Mouse (Mus musculus) kidney, embryonic 14.5 days (tissue): ENCODE data around the gene Rprd1b. TPM values are rescaled to one million over a fixed set of nuclear protein-coding genes. Genes with fewer than 3 reads are reported as not detected.

Experiments
- ATAC-seq: fragments of 200-750 bp; cut with Nextera tagmentation; 2 replicates; pipeline ENCODE4 v1.8.0; 2017; ENCODE audit warnings: moderate number of reproducible peaks, mild to moderate bottlenecking, moderate TSS enrichment, moderate library complexity; ENCODE audit not compliant: low FRiP score, low TSS enrichment
- H3K27ac ChIP-seq: fragments of 300-500 bp; sonication (generic); 2 replicates; pipeline ENCODE4 v1.5.1; 2014; ENCODE audit warnings: low read depth, mild to moderate bottlenecking, low read length, moderate library complexity, mixed read lengths
- H3K27me3 ChIP-seq: fragments of 300-500 bp; sonication (generic); 2 replicates; pipeline ENCODE4 v1.6.1; 2014; ENCODE audit warnings: mild to moderate bottlenecking, low read length; ENCODE audit not compliant: control insufficient read depth, insufficient read depth
- H3K36me3 ChIP-seq: fragments of 300-500 bp; sonication (generic); 2 replicates; pipeline ENCODE4 v1.6.1; 2014; ENCODE audit warnings: low read length, mixed read lengths; ENCODE audit not compliant: control insufficient read depth, insufficient read depth
- H3K4me1 ChIP-seq: fragments of 300-500 bp; sonication (generic); 2 replicates; pipeline ENCODE4 v1.6.1; 2014; ENCODE audit warnings: low read length, mixed read lengths; ENCODE audit not compliant: control insufficient read depth, insufficient read depth
- H3K4me2 ChIP-seq: fragments of 300-500 bp; sonication (generic); replicated peaks from 2 replicates; pipeline ENCODE4 v1.6.1; 2014; ENCODE audit warnings: low read depth, mild to moderate bottlenecking, low read length
- H3K4me3 ChIP-seq: fragments of 300-500 bp; sonication (generic); 2 replicates; pipeline ENCODE4 v1.5.1; 2014; ENCODE audit warnings: mild to moderate bottlenecking, low read length
- H3K9ac ChIP-seq: fragments of 300-500 bp; sonication (generic); 2 replicates; pipeline ENCODE4 v1.6.1; 2014; ENCODE audit warnings: low read depth, mild to moderate bottlenecking, low read length, moderate library complexity
- H3K9me3 ChIP-seq: fragments of 300-500 bp; sonication (generic); 2 replicates; pipeline ENCODE4 v1.6.1; 2016; ENCODE audit warnings: low read length; ENCODE audit not compliant: control insufficient read depth
- WGBS: fragments of 180-500 bp; shearing (Covaris S2); extraction: QIAGEN DNeasy Blood & Tissue Kit; methylation state at CpG from one replicate; pipeline ENCODE4 v1.1.7; 2014; 5-methylcytosine and 5-hydroxymethylcytosine counted together
- polyA plus RNA-seq: library from polyadenylated mRNA; unstranded; fragments of >200 nt; fragmentation: Nextera tagmentation; extraction: Ambion mirVana; gene quantifications from 2 replicates; pipeline ENCODE4 v1.2.1, GENCODE M21; 2014

Gene Rprd1b
- polyA plus RNA-seq, 1 experiment from 2014 or later, result 53.3 TPM

DNA sequence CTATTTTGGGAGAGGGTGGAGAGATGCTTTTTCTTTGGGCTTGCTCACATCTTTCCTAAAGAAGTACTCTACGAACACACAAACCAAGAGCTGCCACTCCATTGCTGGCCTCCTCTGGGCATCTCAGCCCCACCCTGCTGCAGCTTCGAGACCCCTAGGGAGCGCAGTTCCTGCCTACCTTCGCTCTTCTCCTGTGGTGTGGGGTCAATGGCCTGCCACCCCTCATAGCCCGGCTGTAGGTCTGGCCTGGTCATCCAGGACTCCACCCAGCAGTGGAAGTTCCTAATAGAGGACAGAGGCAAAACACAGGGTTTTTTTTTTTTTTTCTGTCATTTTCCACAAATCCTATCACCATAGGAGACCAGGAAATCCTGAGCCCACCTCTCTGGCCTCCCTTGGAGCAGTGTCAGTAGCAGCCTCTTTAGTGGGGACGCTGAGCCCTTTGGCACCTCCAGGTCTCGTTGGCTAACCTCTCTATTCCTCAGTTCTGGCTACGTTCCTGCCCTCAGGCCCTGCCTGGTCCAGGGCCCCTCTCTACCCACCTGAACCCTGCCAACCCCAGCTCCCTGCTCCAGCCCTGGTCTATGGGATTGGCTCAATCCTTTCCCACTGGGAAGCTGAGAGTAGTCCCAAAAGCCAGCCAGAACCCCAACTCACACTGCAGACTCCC lies 100.3 kb downstream of the Rprd1b start:
- Histone ChIP-seq H3K4me2 (no peak overlapping the region), H3K4me1 (peaks cover 12% of the 10 kb centered on the region), H3K9ac (no peak overlapping the region), H3K36me3 (peaks cover 6% of the 10 kb centered on the region; the same call in 1 of the 2 replicates), H3K27me3 (no peaks in the 10 kb centered on the region), H3K9me3 (no peaks in the 10 kb centered on the region), H3K4me3 (no peak overlapping the region), H3K27ac (no peak overlapping the region)
- WGBS, result 82% methylated on average over 8 of the region's 8 CpGs
- ATAC-seq, result no peak

- 78% methylated on average over 16 of the region's 16 CpGs for WGBS
- no peaks in the 10 kb centered on the region for H3K27me3 ChIP-seq
- no peak overlapping the region for H3K4me3 ChIP-seq
- H3K27ac ChIP-seq, result no peak overlapping the region
- peaks cover 12% of the 10 kb centered on the region for H3K4me1 ChIP-seq
- H3K36me3 ChIP-seq, result peaks cover 6% of the 10 kb centered on the region; the same call in 1 of the 2 replicates
- H3K9me3 ChIP-seq, result no peaks in the 10 kb centered on the region
- no peak overlapping the region for H3K9ac ChIP-seq
- no peak for ATAC-seq
- no peak overlapping the region for H3K4me2 ChIP-seq
These were observed 101.2 kb downstream of the Rprd1b start for GRCm38 (mm10) chr2:158129291-158130002.

DNA sequence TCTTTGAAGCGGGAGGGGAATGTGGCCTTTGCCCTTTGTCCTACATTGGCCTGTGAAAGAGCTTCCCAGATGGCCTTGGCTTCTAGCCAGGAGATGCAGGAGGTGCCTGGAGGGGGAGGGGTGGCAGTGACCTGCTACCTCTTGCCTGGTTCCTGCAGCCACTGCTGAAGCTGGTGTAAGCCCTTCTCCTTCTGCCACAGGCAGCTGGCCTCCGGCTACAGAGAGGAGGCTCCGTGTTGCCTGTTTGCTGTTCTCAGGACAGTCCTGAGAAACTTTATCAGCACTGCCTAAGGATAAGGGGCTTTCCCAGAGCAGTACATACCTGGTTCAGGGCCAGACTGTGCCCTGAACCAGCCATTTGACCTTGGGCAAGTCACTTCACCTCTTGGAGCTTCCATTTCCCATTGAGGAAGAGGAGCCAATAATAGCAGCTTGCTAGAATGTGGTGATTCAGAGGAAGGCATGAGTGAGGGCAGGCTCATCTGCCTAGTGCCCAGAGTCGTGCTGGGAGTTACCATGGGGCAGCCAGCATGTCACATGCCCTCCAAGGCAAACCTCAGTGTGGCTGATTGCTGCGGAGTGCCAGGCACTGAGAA lies 102.2 kb downstream of the Rprd1b start:
- peaks cover 12% of the 10 kb centered on the region for H3K4me1 ChIP-seq
- H3K27ac ChIP-seq, result no peak overlapping the region
- H3K4me2 ChIP-seq, result no peak overlapping the region
- WGBS, result 50% methylated on average over 5 of the region's 5 CpGs
- H3K36me3 ChIP-seq, result peaks cover 3% of the 10 kb centered on the region; the same call in 1 of the 2 replicates
- peak; percentile 57 for ATAC-seq
- no peaks in the 10 kb centered on the region for H3K9me3 ChIP-seq
- H3K9ac ChIP-seq, result no peak overlapping the region
- H3K27me3 ChIP-seq, result no peaks in the 10 kb centered on the region
- H3K4me3 ChIP-seq, result no peak overlapping the region

- Histone ChIP-seq H3K4me3 (no peak overlapping the region), H3K9ac (no peak overlapping the region), H3K4me2 (no peak overlapping the region), H3K4me1 (peaks cover 12% of the 10 kb centered on the region), H3K27ac (no peak overlapping the region), H3K27me3 (no peaks in the 10 kb centered on the region), H3K9me3 (no peaks in the 10 kb centered on the region), H3K36me3 (peaks cover 3% of the 10 kb centered on the region; the same call in 1 of the 2 replicates)
- no peak for ATAC-seq
- WGBS, result 85% methylated on average over 13 of the region's 13 CpGs
These were observed 103.0 kb downstream of the Rprd1b start for GRCm38 (mm10) chr2:158131197-158131835.

- Histone ChIP-seq H3K9me3 (no peaks in the 10 kb centered on the region), H3K36me3 (peaks cover 3% of the 10 kb centered on the region; the same call in 1 of the 2 replicates), H3K9ac (no peak overlapping the region), H3K4me3 (no peak overlapping the region), H3K4me2 (no peak overlapping the region), H3K27ac (no peak overlapping the region), H3K27me3 (no peaks in the 10 kb centered on the region), H3K4me1 (peaks cover 12% of the 10 kb centered on the region)
- WGBS, result 87% methylated on average over 10 of the region's 10 CpGs
- ATAC-seq, result no peak
These were observed 104.0 kb downstream of the Rprd1b start for GRCm38 (mm10) chr2:158132320-158132719.

- Histone ChIP-seq H3K27me3 (no peaks in the 10 kb centered on the region), H3K36me3 (peaks cover 3% of the 10 kb centered on the region; the same call in 1 of the 2 replicates), H3K27ac (no peak overlapping the region), H3K4me3 (no peak overlapping the region), H3K4me2 (no peak overlapping the region), H3K4me1 (peaks cover 12% of the 10 kb centered on the region), H3K9ac (no peak overlapping the region), H3K9me3 (no peaks in the 10 kb centered on the region)
- ATAC-seq, result no peak
- WGBS, result 54% methylated on average over 6 of the region's 6 CpGs
These were observed 104.8 kb downstream of the Rprd1b start for GRCm38 (mm10) chr2:158133050-158133449.

DNA sequence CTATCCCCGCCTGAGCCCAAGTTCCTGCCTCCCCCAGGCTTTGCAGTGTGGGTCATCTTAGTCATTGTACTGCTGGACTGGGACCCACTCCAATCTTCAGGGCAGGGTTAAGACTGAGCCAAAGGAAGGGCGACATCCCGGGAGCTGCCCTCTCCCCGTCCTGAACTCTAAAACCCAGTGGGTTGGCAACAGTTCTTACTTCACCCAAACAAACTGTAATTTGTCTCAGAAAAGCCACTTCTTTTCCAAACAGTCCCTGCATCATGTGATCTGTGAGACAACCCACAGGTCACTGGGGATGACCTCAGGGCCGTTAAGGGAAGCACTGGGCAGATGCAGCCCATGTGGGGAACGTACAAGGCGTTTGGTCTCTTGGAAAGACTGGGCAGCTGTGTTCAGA lies 107.9 kb downstream of the Rprd1b start:
- no peaks in the 10 kb centered on the region for H3K9me3 ChIP-seq
- H3K27ac ChIP-seq, result no peak overlapping the region
- ATAC-seq, result no peak
- no peak overlapping the region for H3K9ac ChIP-seq
- H3K4me2 ChIP-seq, result no peak overlapping the region
- H3K36me3 ChIP-seq, result no peaks in the 10 kb centered on the region; the same call in 1 of the 2 replicates
- no peak overlapping the region for H3K4me3 ChIP-seq
- H3K4me1 ChIP-seq, result peaks cover 8% of the 10 kb centered on the region; the same call in 1 of the 2 replicates
- no peaks in the 10 kb centered on the region for H3K27me3 ChIP-seq
- 46% methylated on average over 7 of the region's 7 CpGs for WGBS

- no peak overlapping the region for H3K4me3 ChIP-seq
- H3K27me3 ChIP-seq, result no peaks in the 10 kb centered on the region
- 81% methylated on average over 12 of the region's 12 CpGs for WGBS
These were observed 109.5 kb downstream of the Rprd1b start for GRCm38 (mm10) chr2:158137771-158138170.

More at GRCm38 (mm10) chr2:158137771-158138170, 109.5 kb downstream of the Rprd1b start:
- Histone ChIP-seq H3K9me3 (no peaks in the 10 kb centered on the region), H3K36me3 (no peaks in the 10 kb centered on the region; the same call in 1 of the 2 replicates), H3K27ac (no peak overlapping the region), H3K9ac (no peak overlapping the region), H3K4me1 (peaks cover 13% of the 10 kb centered on the region), H3K4me2 (no peak overlapping the region)
- ATAC-seq, result no peak
